Mouse (Mus musculus): ENCODE results near the gene Ifnz.
"Not testable (repeated sequence)": the region's sequence is repeated elsewhere in the genome, so short reads cannot be mapped to it uniquely, and the experiment has no call there.

DNA sequence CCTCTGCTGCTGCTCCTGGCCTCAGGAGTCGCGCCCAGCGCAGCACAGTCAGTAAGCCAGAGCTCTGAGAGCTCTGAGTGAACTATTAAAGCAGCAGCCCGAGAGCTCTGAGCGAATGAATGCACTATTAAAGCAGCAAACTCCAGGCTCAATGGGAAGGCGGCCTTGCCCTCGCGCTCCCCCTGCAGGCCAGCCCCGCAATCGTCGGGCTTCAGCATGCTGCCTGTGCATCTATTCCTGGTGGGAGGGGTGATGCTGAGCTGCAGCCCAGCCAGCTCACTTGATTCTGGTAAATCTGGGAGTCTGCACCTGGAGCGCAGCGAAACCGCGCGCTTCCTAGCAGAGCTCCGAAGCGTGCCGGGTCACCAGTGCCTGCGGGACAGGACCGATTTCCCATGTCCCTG, 24.3 kb upstream of the Ifnz start:
- not testable (repeated sequence) for TF ChIP-seq CTCF (IDR thresholded peaks at IDR 0.05; ENCODE audit: control insufficient read depth, insufficient read depth, insufficient read length); CEBPB (IDR thresholded peaks at IDR 0.05; ENCODE audit: low read depth); USF1 (IDR thresholded peaks at IDR 0.05; ENCODE audit: low read depth); MYOG (IDR thresholded peaks at IDR 0.05; ENCODE audit: control insufficient read depth, extremely low read depth, insufficient read length); FOSL1 (IDR thresholded peaks at IDR 0.05; ENCODE audit: insufficient read depth, low read length, poor library complexity, severe bottlenecking); MAX (IDR thresholded peaks at IDR 0.05); MYOD1 (IDR thresholded peaks at IDR 0.05; ENCODE audit: control insufficient read depth, insufficient read length, low read depth)
